Mouse (Mus musculus) hindbrain, embryonic 13.5 days (tissue): ENCODE data around the gene Slc30a5. TPM values are rescaled to one million over a fixed set of nuclear protein-coding genes. Genes with fewer than 3 reads are reported as not detected.

Experiments
- ATAC-seq: fragments of 200-750 bp; cut with Nextera tagmentation; 2 replicates; pipeline ENCODE4 v1.8.0; 2017; ENCODE audit warnings: moderate TSS enrichment; ENCODE audit not compliant: low FRiP score
- H3K27ac ChIP-seq: fragments of 300-500 bp; sonication (generic); 2 replicates; pipeline ENCODE4 v1.5.1; 2015; ENCODE audit warnings: inconsistent platforms, mild to moderate bottlenecking, moderate library complexity
- H3K27me3 ChIP-seq: fragments of 300-500 bp; sonication (generic); 2 replicates; pipeline ENCODE4 v1.6.1; 2015; ENCODE audit warnings: mild to moderate bottlenecking, inconsistent platforms
- H3K36me3 ChIP-seq: fragments of 300-500 bp; sonication (generic); 2 replicates; pipeline ENCODE4 v1.6.1; 2015; ENCODE audit warnings: mild to moderate bottlenecking, inconsistent platforms
- H3K4me1 ChIP-seq: fragments of 300-500 bp; sonication (generic); replicated peaks from 2 replicates; pipeline ENCODE4 v1.6.1; 2015; ENCODE audit warnings: inconsistent platforms
- H3K4me2 ChIP-seq: fragments of 300-500 bp; sonication (generic); 2 replicates; pipeline ENCODE4 v1.6.1; 2015; ENCODE audit warnings: inconsistent platforms, mild to moderate bottlenecking, moderate library complexity
- H3K4me3 ChIP-seq: fragments of 300-500 bp; sonication (generic); 2 replicates; pipeline ENCODE4 v1.5.1; 2015; ENCODE audit warnings: mild to moderate bottlenecking, inconsistent platforms
- H3K9ac ChIP-seq: fragments of 300-500 bp; sonication (generic); 2 replicates; pipeline ENCODE4 v1.6.1; 2015; ENCODE audit warnings: mild to moderate bottlenecking, inconsistent platforms
- H3K9me3 ChIP-seq: fragments of 300-500 bp; sonication (generic); 2 replicates; pipeline ENCODE4 v1.6.1; 2016; ENCODE audit warnings: inconsistent platforms
- WGBS: fragments of 180-500 bp; shearing (Covaris S2); methylation state at CpG from one replicate; pipeline ENCODE4 v1.1.7; 2015; 5-methylcytosine and 5-hydroxymethylcytosine counted together
- polyA plus RNA-seq: library from polyadenylated mRNA; unstranded; fragments of >200 nt; fragmentation: Nextera tagmentation; extraction: Ambion mirVana; gene quantifications from 2 replicates; pipeline ENCODE4 v1.2.1, GENCODE M21; 2015

Gene Slc30a5
- 32.9 and 34.3 TPM in 2 replicates for polyA plus RNA-seq

- ATAC-seq, result peak; percentile 97
- under 1% methylated on average over 71 of the region's 94 CpGs for WGBS
Observed at GRCm38 (mm10) chr13:100832741-100833639, at the start of gene Slc30a5. Gene Slc30a5, minus strand, starts transcription at chr13:100833427.

GRCm38 (mm10) chr13:100881944-100882343 lies 48.7 kb upstream of the Slc30a5 start:
- Histone ChIP-seq H3K9me3 (no peaks in the 10 kb centered on the region), H3K4me3 (no peak overlapping the region), H3K9ac (no peak overlapping the region), H3K4me1 (no peaks in the 10 kb centered on the region), H3K27ac (no peak overlapping the region), H3K36me3 (no peaks in the 10 kb centered on the region), H3K27me3 (no peaks in the 10 kb centered on the region), H3K4me2 (no peak overlapping the region)
- ATAC-seq, result no peak
- WGBS, result 89% methylated on average over 2 of the region's 2 CpGs

More at GRCm38 (mm10) chr13:100832741-100833639, at the start of gene Slc30a5:
- peak within 1 kb of the TSS; percentile 80 for H3K4me2 ChIP-seq
- H3K4me1 ChIP-seq, result peaks cover 22% of the 10 kb centered on the region
- no peaks in the 10 kb centered on the region for H3K27me3 ChIP-seq
- peak within 1 kb of the TSS; percentile 86 for H3K9ac ChIP-seq
- H3K9me3 ChIP-seq, result no peaks in the 10 kb centered on the region
- H3K36me3 ChIP-seq, result peaks cover 4% of the 10 kb centered on the region
- peak within 1 kb of the TSS; percentile 81 for H3K4me3 ChIP-seq
- peak within 1 kb of the TSS; percentile 94 for H3K27ac ChIP-seq

- H3K27ac ChIP-seq, result no peak overlapping the region
- no peaks in the 10 kb centered on the region for H3K9me3 ChIP-seq
- H3K27me3 ChIP-seq, result no peaks in the 10 kb centered on the region
- no peaks in the 10 kb centered on the region for H3K36me3 ChIP-seq
- 77% methylated on average over 3 of the region's 3 CpGs for WGBS
- H3K4me2 ChIP-seq, result no peak overlapping the region
- no peak for ATAC-seq
- peaks cover 6% of the 10 kb centered on the region; the same call in 1 of the 2 replicates for H3K4me1 ChIP-seq
- no peak overlapping the region for H3K9ac ChIP-seq
- H3K4me3 ChIP-seq, result no peak overlapping the region
Observed at GRCm38 (mm10) chr13:100879806-100880205, 46.6 kb upstream of the Slc30a5 start.

GRCm38 (mm10) chr13:100879326-100879725 lies 46.1 kb upstream of the Slc30a5 start:
- no peak for ATAC-seq
- WGBS, result 61% methylated on average over 3 of the region's 3 CpGs
- no peak overlapping the region for H3K27ac ChIP-seq
- no peak overlapping the region for H3K4me3 ChIP-seq
- H3K36me3 ChIP-seq, result no peaks in the 10 kb centered on the region
- H3K27me3 ChIP-seq, result no peaks in the 10 kb centered on the region
- peaks cover 11% of the 10 kb centered on the region; the same call in 1 of the 2 replicates for H3K4me1 ChIP-seq
- H3K9me3 ChIP-seq, result no peaks in the 10 kb centered on the region
- H3K9ac ChIP-seq, result no peak overlapping the region
- no peak overlapping the region for H3K4me2 ChIP-seq

- Histone ChIP-seq H3K9me3 (no peaks in the 10 kb centered on the region), H3K36me3 (no peaks in the 10 kb centered on the region), H3K27me3 (no peaks in the 10 kb centered on the region), H3K4me2 (no peak overlapping the region), H3K9ac (no peak overlapping the region), H3K4me3 (no peak overlapping the region), H3K4me1 (peaks cover 11% of the 10 kb centered on the region), H3K27ac (no peak overlapping the region)
- 93% methylated on average over 3 of the region's 3 CpGs for WGBS
- ATAC-seq, result no peak
Observed at GRCm38 (mm10) chr13:100878264-100878663, 45.0 kb upstream of the Slc30a5 start.

GRCm38 (mm10) chr13:100877703-100878102 lies 44.5 kb upstream of the Slc30a5 start:
- H3K9ac ChIP-seq, result no peak overlapping the region
- H3K4me3 ChIP-seq, result no peak overlapping the region
- no peak for ATAC-seq
- H3K9me3 ChIP-seq, result no peaks in the 10 kb centered on the region
- H3K27ac ChIP-seq, result no peak overlapping the region
- no peaks in the 10 kb centered on the region for H3K27me3 ChIP-seq
- H3K4me1 ChIP-seq, result peaks cover 11% of the 10 kb centered on the region
- WGBS, result 95% methylated on average over 3 of the region's 3 CpGs
- no peak overlapping the region for H3K4me2 ChIP-seq
- no peaks in the 10 kb centered on the region for H3K36me3 ChIP-seq

- Histone ChIP-seq H3K4me2 (no peak overlapping the region), H3K27ac (peak overlapping the region; percentile 71), H3K4me3 (no peak overlapping the region), H3K9ac (no peak overlapping the region), H3K9me3 (no peaks in the 10 kb centered on the region), H3K4me1 (peaks cover 24% of the 10 kb centered on the region), H3K27me3 (no peaks in the 10 kb centered on the region), H3K36me3 (no peaks in the 10 kb centered on the region)
- no peak for ATAC-seq
- 43% methylated on average over 4 of the region's 4 CpGs for WGBS
Observed at GRCm38 (mm10) chr13:100875103-100875502, 41.9 kb upstream of the Slc30a5 start.

GRCm38 (mm10) chr13:100874588-100874987 lies 41.4 kb upstream of the Slc30a5 start:
- Histone ChIP-seq H3K4me3 (no peak overlapping the region), H3K36me3 (no peaks in the 10 kb centered on the region), H3K27ac (peak overlapping the region; percentile 71), H3K9ac (no peak overlapping the region), H3K27me3 (no peaks in the 10 kb centered on the region), H3K4me1 (peaks cover 24% of the 10 kb centered on the region), H3K9me3 (no peaks in the 10 kb centered on the region), H3K4me2 (no peak overlapping the region)
- 34% methylated on average over 3 of the region's 3 CpGs for WGBS
- peak; percentile 44; the same call in 1 of the 2 replicates for ATAC-seq

GRCm38 (mm10) chr13:100873530-100873929 lies 40.3 kb upstream of the Slc30a5 start:
- H3K27me3 ChIP-seq, result no peaks in the 10 kb centered on the region
- no peak overlapping the region for H3K27ac ChIP-seq
- no peak overlapping the region for H3K4me3 ChIP-seq
- no peak overlapping the region for H3K4me2 ChIP-seq
- H3K4me1 ChIP-seq, result peaks cover 24% of the 10 kb centered on the region
- ATAC-seq, result no peak
- no peaks in the 10 kb centered on the region for H3K9me3 ChIP-seq
- H3K36me3 ChIP-seq, result no peaks in the 10 kb centered on the region
- no peak overlapping the region for H3K9ac ChIP-seq
- 85% methylated on average over 8 of the region's 8 CpGs for WGBS

- H3K27me3 ChIP-seq, result no peaks in the 10 kb centered on the region
- H3K9ac ChIP-seq, result no peak overlapping the region
- 28% methylated on average over 11 of the region's 11 CpGs for WGBS
- peaks cover 24% of the 10 kb centered on the region for H3K4me1 ChIP-seq
- no peak overlapping the region for H3K4me2 ChIP-seq
- H3K9me3 ChIP-seq, result no peaks in the 10 kb centered on the region
- peak overlapping the region; percentile 63 for H3K27ac ChIP-seq
- no peaks in the 10 kb centered on the region for H3K36me3 ChIP-seq
- H3K4me3 ChIP-seq, result no peak overlapping the region
- ATAC-seq, result peak; percentile 62; the same call in 1 of the 2 replicates
Observed at GRCm38 (mm10) chr13:100871445-100872171, 38.4 kb upstream of the Slc30a5 start.

GRCm38 (mm10) chr13:100869813-100870212 lies 36.6 kb upstream of the Slc30a5 start:
- H3K27me3 ChIP-seq, result no peaks in the 10 kb centered on the region
- H3K9ac ChIP-seq, result no peak overlapping the region
- no peak overlapping the region for H3K4me3 ChIP-seq
- H3K36me3 ChIP-seq, result no peaks in the 10 kb centered on the region
- WGBS, result 80% methylated on average over 4 of the region's 4 CpGs
- ATAC-seq, result no peak
- peaks cover 17% of the 10 kb centered on the region for H3K4me1 ChIP-seq
- no peak overlapping the region for H3K27ac ChIP-seq
- H3K4me2 ChIP-seq, result no peak overlapping the region
- H3K9me3 ChIP-seq, result no peaks in the 10 kb centered on the region

GRCm38 (mm10) chr13:100866311-100866710 lies 33.1 kb upstream of the Slc30a5 start:
- Histone ChIP-seq H3K4me1 (peaks cover 4% of the 10 kb centered on the region), H3K36me3 (no peaks in the 10 kb centered on the region), H3K9ac (no peak overlapping the region), H3K27ac (no peak overlapping the region), H3K9me3 (no peaks in the 10 kb centered on the region), H3K4me3 (no peak overlapping the region), H3K4me2 (no peak overlapping the region), H3K27me3 (no peaks in the 10 kb centered on the region)
- no peak for ATAC-seq
- 89% methylated on average over 6 of the region's 6 CpGs for WGBS
